8 mouse cellular contexts compared by ENCODE assay signal in the genomic region with DNA sequence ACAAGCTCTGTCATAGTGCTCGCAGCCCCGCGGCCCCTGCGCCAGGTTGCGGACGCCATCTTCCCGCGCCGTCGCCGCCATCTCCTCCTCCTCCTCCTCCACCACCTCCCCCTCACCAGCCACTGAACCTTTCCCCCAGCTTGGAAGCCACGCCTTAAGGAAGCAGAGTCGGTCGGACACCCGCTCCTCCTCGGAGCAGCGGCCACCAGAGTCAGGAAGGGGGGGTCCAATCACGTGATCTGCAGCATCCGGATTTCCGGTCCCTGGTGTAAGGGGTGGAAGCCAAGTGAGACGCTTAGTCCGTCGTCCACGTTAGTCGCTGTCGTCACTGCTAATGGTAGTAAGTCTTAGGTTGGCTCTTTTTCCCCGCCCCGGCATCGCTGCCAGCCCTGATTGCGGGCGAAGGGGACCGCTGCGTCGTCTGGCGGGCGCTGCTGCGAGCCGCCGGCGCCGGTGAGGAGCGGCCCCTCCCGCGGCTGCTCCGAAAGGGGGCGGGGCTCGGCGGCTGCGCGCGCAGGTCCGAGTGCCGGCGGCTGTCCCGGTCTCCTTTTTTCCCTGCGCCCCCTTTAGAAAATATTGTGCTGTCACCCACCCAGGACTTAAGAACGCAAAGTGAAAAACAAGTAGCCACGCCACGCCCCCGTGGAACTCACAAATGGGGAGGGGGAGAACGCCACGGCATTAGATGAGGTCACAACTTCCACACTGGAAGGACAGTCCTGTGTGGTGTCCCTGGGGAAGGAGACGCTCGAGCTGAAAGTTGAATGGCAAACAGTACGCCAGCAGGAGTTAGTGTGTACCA. TPM values are rescaled to one million over a fixed set of nuclear protein-coding genes. Genes with fewer than 3 reads are reported as not detected.
DNase-seq lines count a peak whose midpoint lies in the region; ATAC-seq and TF ChIP-seq lines count a peak whose summit lies in the region.

TSS of gene Rchy1 (minus strand) at position 430 of the 802 bp plus-strand sequence.

- TF ChIP-seq RAD21 in MEL (IDR thresholded peaks at IDR 0.05; ENCODE audit: low read depth, low read length) = no peak; the same call in 1 of the 2 replicates

- H3K36me3 ChIP-seq in MEL (ENCODE audit: control insufficient read depth in 1 of 2, insufficient read depth in 2 of 2, low read length in 2 of 2) = peaks cover 0 to 31% of the 10 kb centered on the region in 2 experiments; a peak in 2 of 4 replicates
- H3K36me3 ChIP-seq in forebrain, postnatal 0 days (ENCODE audit: insufficient read depth) = 0 out of 2 replicates have a peak, but pooled peaks cover under 1% of the 10 kb centered on the region
- no peaks in the 10 kb centered on the region; the same call in 1 of the 2 replicates for H3K36me3 ChIP-seq in lung, embryonic 15.5 days

- H3K4me3 ChIP-seq in MEL (ENCODE audit: control insufficient read depth in 1 of 2, insufficient read depth in 1 of 2, low read depth in 2 of 2, low read length in 2 of 2) = peak within 1 kb of the TSS; percentile 91 to 100
- H3K4me3 ChIP-seq in cerebellum, adult 2 months (replicated peaks; ENCODE audit: insufficient read depth, low read depth, low read length) = peak within 1 kb of the TSS; percentile 100
- peak within 1 kb of the TSS; percentile 92 for H3K4me3 ChIP-seq in forebrain, postnatal 0 days (ENCODE audit: low read depth, low read length)
- peak within 1 kb of the TSS; percentile 80 for H3K4me3 ChIP-seq in lung, embryonic 15.5 days

- H3K79me2 ChIP-seq in MEL (ENCODE audit: control insufficient read depth, insufficient read depth, low read length, poor library complexity) = peaks cover 22% of the 10 kb centered on the region

- peak within 1 kb of the TSS; percentile 70 for H3K4me2 ChIP-seq in forebrain, postnatal 0 days (ENCODE audit: low read depth)
- H3K4me2 ChIP-seq in lung, embryonic 15.5 days = peak within 1 kb of the TSS; percentile 52

- TF ChIP-seq POLR2A in MEL (IDR thresholded peaks at IDR 0.05; ENCODE audit: control insufficient read depth in 1 of 2, insufficient read depth in 1 of 2, low read depth in 1 of 2, low read length in 2 of 2, poor library complexity in 1 of 2) = peak; percentile 82 to 95
- TF ChIP-seq POLR2A in cerebellum, adult 2 months (IDR thresholded peaks at IDR 0.05; ENCODE audit: borderline replicate concordance, insufficient read depth, low read length) = peak; percentile 71; the same call in 1 of the 2 replicates

- peak within 1 kb of the TSS; percentile 94 for H3K9ac ChIP-seq in MEL (ENCODE audit: control insufficient read depth, low read depth, low read length, poor library complexity, severe bottlenecking)
- H3K9ac ChIP-seq in forebrain, postnatal 0 days = peak within 1 kb of the TSS; percentile 71
- H3K9ac ChIP-seq in lung, embryonic 15.5 days = peak within 1 kb of the TSS; percentile 72

- TF ChIP-seq EP300 in MEL (IDR thresholded peaks at IDR 0.05; ENCODE audit: low read depth in 1 of 2, low read length in 2 of 2) = peak; percentile 8 to 22; a peak in 2 of 4 replicates

- ATAC-seq in forebrain, postnatal 0 days = peak; percentile 95
- peak; percentile 98 for ATAC-seq in lung, embryonic 15.5 days (ENCODE audit: borderline replicate concordance, extremely low read depth, low FRiP score, low TSS enrichment)

- peaks cover 17 to 20% of the 10 kb centered on the region in 2 experiments for H3K4me1 ChIP-seq in MEL (ENCODE audit: control insufficient read depth in 1 of 2, insufficient read depth in 2 of 2, low read length in 2 of 2)
- no peaks in the 10 kb centered on the region; the same call in 1 of the 2 replicates for H3K4me1 ChIP-seq in cerebellum, adult 2 months (ENCODE audit: control insufficient read depth, insufficient read depth, low read length)
- H3K4me1 ChIP-seq in forebrain, postnatal 0 days (ENCODE audit: insufficient read depth) = peaks cover 12% of the 10 kb centered on the region; the same call in 1 of the 2 replicates
- H3K4me1 ChIP-seq in lung, embryonic 15.5 days = peaks cover 19% of the 10 kb centered on the region

- H3K27me3 ChIP-seq in MEL (ENCODE audit: control insufficient read depth in 1 of 2, insufficient read depth in 2 of 2, low read length in 2 of 2) = no peaks in the 10 kb centered on the region
- H3K27me3 ChIP-seq in cerebellum, adult 2 months (ENCODE audit: control insufficient read depth, insufficient read depth, low read length) = no peaks in the 10 kb centered on the region
- H3K27me3 ChIP-seq in forebrain, postnatal 0 days (ENCODE audit: insufficient read depth, low read length) = no peaks in the 10 kb centered on the region
- no peaks in the 10 kb centered on the region for H3K27me3 ChIP-seq in lung, embryonic 15.5 days

- peak in 1 of 3 experiments; percentile 18; a peak in 1 of 6 replicates for TF ChIP-seq CTCF in MEL (IDR thresholded peaks at IDR 0.05 in 2 of 3, conservative IDR thresholded peaks at IDR 0.05 in 1 of 3; ENCODE audit: control insufficient read depth in 1 of 3, insufficient read depth in 1 of 3, low read depth in 2 of 3, low read length in 3 of 3, poor library complexity in 1 of 3, severe bottlenecking in 1 of 3)
- TF ChIP-seq CTCF in cerebellum, adult 2 months (IDR thresholded peaks at IDR 0.05; ENCODE audit: borderline replicate concordance, insufficient read depth, low read depth, low read length) = no peak
- TF ChIP-seq CTCF in forebrain, postnatal 0 days (IDR thresholded peaks at IDR 0.05; ENCODE audit: low read depth) = peak; percentile 57

- DNase-seq in MEL (ENCODE audit: low read depth, low spot score) = peak; percentile 96
- peak; percentile 93 to 96 for DNase-seq in cerebellum, adult 2 months
- DNase-seq in forebrain, postnatal 0 days = peak; percentile 95
- peak; percentile 95 for DNase-seq in heart, postnatal 4 days
- peak; percentile 89 to 92 for DNase-seq in layer of hippocampus, adult 8-10 months (ENCODE audit: low spot score in 2 of 2)
- peak; percentile 96 for DNase-seq in ovary, adult 18-20 months (ENCODE audit: low spot score)
- peak; percentile 92 for DNase-seq in thymus, postnatal 0 days (ENCODE audit: low spot score)

- H3K9me3 ChIP-seq in MEL (replicated peaks; ENCODE audit: insufficient read depth, low read length) = no peaks in the 10 kb centered on the region
- no peaks in the 10 kb centered on the region for H3K9me3 ChIP-seq in forebrain, postnatal 0 days (ENCODE audit: low read length)
- H3K9me3 ChIP-seq in lung, embryonic 15.5 days = no peaks in the 10 kb centered on the region

- H3K27ac ChIP-seq in MEL (ENCODE audit: control insufficient read depth, low read depth, low read length) = peak within 1 kb of the TSS; percentile 98
- H3K27ac ChIP-seq in cerebellum, adult 2 months (ENCODE audit: insufficient read depth, low read length) = peak within 1 kb of the TSS; percentile 97
- H3K27ac ChIP-seq in forebrain, postnatal 0 days (ENCODE audit: low read depth, low read length) = peak within 1 kb of the TSS; percentile 97
- peak within 1 kb of the TSS; percentile 100 for H3K27ac ChIP-seq in lung, embryonic 15.5 days

- WGBS in cerebellum, adult 2 months = under 1% methylated on average over 65 of the region's 65 CpGs
- 2% methylated on average over 65 of the region's 65 CpGs for WGBS in forebrain, postnatal 0 days
- WGBS in lung, embryonic 15.5 days = under 1% methylated on average over 65 of the region's 65 CpGs

TF ChIP-seq in MEL, 35 proteins besides CTCF, POLR2A, EP300 and RAD21 (continues in another document):
- TF ChIP-seq MXI1 (IDR thresholded peaks at IDR 0.05; ENCODE audit: low read depth, low read length) (peak; percentile 71; the same call in 1 of the 2 replicates), ZMIZ1 (IDR thresholded peaks at IDR 0.05; ENCODE audit: low read depth, low read length) (0 out of 2 replicates have a peak, but pooled peaks have one; percentile 67), MAZ (IDR thresholded peaks at IDR 0.05; ENCODE audit: low read depth, low read length) (peak; percentile 68; the same call in 1 of the 2 replicates), USF1 (IDR thresholded peaks at IDR 0.05; ENCODE audit: low read depth, low read length) (peak; percentile 98), BHLHE40 (IDR thresholded peaks at IDR 0.05; ENCODE audit: borderline replicate concordance, low read depth, low read length) (peak; percentile 92), NRF1 (IDR thresholded peaks at IDR 0.05; ENCODE audit: insufficient read depth, low read depth, low read length, poor library complexity, severe bottlenecking) (peak; percentile 75), SMC3 (IDR thresholded peaks at IDR 0.05; ENCODE audit: low read depth, low read length) (0 out of 2 replicates have a peak, but pooled peaks have one; percentile 19), SIN3A (IDR thresholded peaks at IDR 0.05; ENCODE audit: low read length) (peak; percentile 84), MYC (IDR thresholded peaks at IDR 0.05; ENCODE audit: low read depth, low read length) (0 out of 2 replicates have a peak, but pooled peaks have one; percentile 22), ETS1 (IDR thresholded peaks at IDR 0.05; ENCODE audit: low read depth, low read length) (peak; percentile 52; the same call in 1 of the 2 replicates), E2F4 (IDR thresholded peaks at IDR 0.05; ENCODE audit: borderline replicate concordance, low read depth, low read length) (0 out of 2 replicates have a peak, but pooled peaks have one; percentile 45), ZC3H11A (IDR thresholded peaks at IDR 0.05; ENCODE audit: low read depth, low read length) (no peak; the same call in 1 of the 2 replicates), JUND (IDR thresholded peaks at IDR 0.05; ENCODE audit: low read depth, low read length) (no peak), HCFC1 (IDR thresholded peaks at IDR 0.05; ENCODE audit: low read depth, low read length) (peak; percentile 80), KAT2A (conservative IDR thresholded peaks at IDR 0.05; ENCODE audit: low read depth, low read length) (peak; percentile 16), CHD2 (IDR thresholded peaks at IDR 0.05; ENCODE audit: low read length) (no peak), CHD1 (IDR thresholded peaks at IDR 0.05; ENCODE audit: low read depth, low read length) (peak; percentile 77; the same call in 1 of the 2 replicates), ELF1 (IDR thresholded peaks at IDR 0.05; ENCODE audit: low read depth, low read length) (peak; percentile 82), TAL1 (IDR thresholded peaks at IDR 0.05; ENCODE audit: low read length) (no peak)

RNA-seq across cellular contexts. Expression of gene Rchy1, which starts in this region (rescaled TPM):
- 24.8 and 28.6 TPM in 2 replicates for total RNA-seq in MEL (2012; rRNA removed)
- polyA plus RNA-seq in MEL (2012; ENCODE audit: insufficient read depth in 1 of 2, insufficient read length in 2 of 2, low read depth in 1 of 2, low replicate concordance in 2 of 2, missing spikeins in 1 of 2) = 10 to 100 TPM; 26.9 to 74.4 TPM
- polyA plus RNA-seq in cerebellum, adult 2 months (2012; rRNA removed) = 51.3 and 55.1 TPM in 2 replicates
- 39.9 and 40.0 TPM in 2 replicates for total RNA-seq in forebrain, postnatal 0 days (2014; rRNA removed)
- polyA plus RNA-seq in forebrain, postnatal 0 days (2015; fragmentation: Nextera tagmentation; extraction: Ambion mirVana) = 44.2 and 67.1 TPM in 2 replicates
- 10 to 100 TPM; 42.7 to 43.8 TPM for total RNA-seq in heart, postnatal 4 days (2021)
- 10 to 100 TPM; 46.5 to 60.7 (median 53.1) TPM for total RNA-seq in layer of hippocampus, adult 8-10 months (2022)
- polyA plus RNA-seq in lung, embryonic 15.5 days (2015; fragmentation: Nextera tagmentation; extraction: Ambion mirVana) = 66.8 and 72.6 TPM in 2 replicates
- 71.5 and 100 TPM in 2 replicates for polyA plus RNA-seq in thymus, postnatal 0 days (2015; fragmentation: Nextera tagmentation; extraction: Ambion mirVana)

Comparison
In these comparisons a context has a peak if more than half of its experiments do, and no peak if none do; other contexts are left out.
1. Peak in every context shown above with its lines: DNase-seq, ATAC-seq, H3K4me3 ChIP-seq and H3K27ac ChIP-seq.